Mouse (Mus musculus): ENCODE results near the gene Arid3a. TPM values are rescaled to one million over a fixed set of nuclear protein-coding genes. Genes with fewer than 3 reads are reported as not detected.

Gene Arid3a
- polyA plus RNA-seq, 1 experiment from 2014 or later = 2.8 TPM

DNA sequence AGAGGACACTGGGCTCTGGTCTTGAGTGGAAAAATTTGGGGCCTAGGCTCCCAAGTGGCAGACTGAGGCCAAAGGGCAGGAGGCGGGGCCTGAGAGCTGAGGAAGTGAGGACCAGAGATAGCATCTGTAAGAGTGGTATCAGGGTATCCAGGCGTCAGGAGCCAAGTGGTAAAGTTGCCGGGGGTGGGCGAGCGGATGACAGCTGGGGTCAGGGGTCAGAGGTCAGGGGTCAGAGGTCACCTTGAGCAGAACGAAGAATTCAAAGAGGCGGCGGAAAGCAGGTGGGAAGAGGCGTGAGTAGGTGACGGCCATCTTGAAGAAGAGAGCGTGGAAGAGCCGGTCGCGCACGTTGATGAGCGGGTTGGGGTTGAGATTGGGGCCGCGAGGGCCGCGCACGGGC is 56.8 kb downstream of the Arid3a start:
- H3K9ac ChIP-seq (ENCODE audit: low read length) = peak overlapping the region; percentile 97
- H3K27ac ChIP-seq (replicated peaks in 1 of 2; ENCODE audit: control insufficient read depth in 1 of 2, insufficient read depth in 1 of 2, low read depth in 2 of 2, low read length in 2 of 2) = peak overlapping the region; percentile 70 to 97
- H3K4me2 ChIP-seq (ENCODE audit: low read length) = peak overlapping the region; percentile 95
- peaks cover 16% of the 10 kb centered on the region for H3K36me3 ChIP-seq (ENCODE audit: control insufficient read depth, insufficient read depth, low read length)
- no peak for ATAC-seq (ENCODE audit: insufficient number of reproducible peaks, insufficient read depth, low FRiP score, low read depth)
- H3K27me3 ChIP-seq (ENCODE audit: control insufficient read depth, insufficient read depth, low read length) = no peaks in the 10 kb centered on the region
- peaks cover 31 to 52% of the 10 kb centered on the region in 2 experiments for H3K4me1 ChIP-seq (ENCODE audit: control insufficient read depth in 2 of 2, insufficient read depth in 2 of 2, low read length in 2 of 2)
- H3K9me3 ChIP-seq (ENCODE audit: control insufficient read depth, low read length) = no peaks in the 10 kb centered on the region
- H3K4me3 ChIP-seq (ENCODE audit: control insufficient read depth in 1 of 2, insufficient read depth in 1 of 2, low read depth in 1 of 2, low read length in 2 of 2) = peak overlapping the region; percentile 80 to 81
- WGBS = 2% methylated on average over 20 of the region's 21 CpGs

DNA sequence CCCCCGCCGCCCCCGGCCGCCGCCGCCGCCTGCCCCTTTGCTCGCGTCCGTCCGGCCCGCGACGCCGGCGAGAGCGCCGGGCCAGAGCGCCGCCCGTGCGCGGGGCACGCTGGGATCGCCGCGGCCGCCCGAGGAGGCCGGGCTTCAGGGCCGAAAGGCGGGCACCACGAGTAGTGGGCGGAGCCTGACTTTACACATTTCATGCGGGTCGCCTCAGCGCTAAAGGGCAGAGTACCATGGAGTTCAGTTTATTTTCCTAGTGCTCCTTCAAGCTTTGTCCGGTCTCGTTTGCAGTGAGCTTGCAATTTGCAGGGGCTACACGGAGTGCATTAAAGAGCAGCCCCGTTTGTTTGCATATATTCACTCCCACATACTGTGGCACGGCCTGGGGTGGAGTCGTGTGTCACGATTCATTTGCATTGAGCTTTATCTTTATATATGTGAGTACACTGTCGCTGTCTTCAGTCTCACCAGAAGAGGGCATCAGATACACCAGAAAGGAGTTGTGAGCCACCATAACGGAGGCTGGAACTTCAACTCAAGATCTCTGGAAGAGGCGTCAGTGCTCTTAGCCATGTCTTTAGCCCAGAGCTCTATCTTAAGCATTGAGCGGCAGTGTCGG is 57.5 kb downstream of the Arid3a start, which contains the start of gene Tmem259:
Tmem259 (minus strand) TSS at position 136 of the 622 bp plus-strand sequence.
- peaks cover 10% of the 10 kb centered on the region for H3K36me3 ChIP-seq (ENCODE audit: control insufficient read depth, insufficient read depth, low read length)
- peak within 1 kb of the TSS; percentile 97 for H3K27ac ChIP-seq (replicated peaks in 1 of 2; ENCODE audit: control insufficient read depth in 1 of 2, insufficient read depth in 1 of 2, low read depth in 2 of 2, low read length in 2 of 2)
- peak; percentile 58 for ATAC-seq (ENCODE audit: insufficient number of reproducible peaks, insufficient read depth, low FRiP score, low read depth)
- H3K9me3 ChIP-seq (ENCODE audit: control insufficient read depth, low read length) = no peaks in the 10 kb centered on the region
- peak within 1 kb of the TSS; percentile 95 for H3K4me2 ChIP-seq (ENCODE audit: low read length)
- peak within 1 kb of the TSS; percentile 80 to 81 for H3K4me3 ChIP-seq (ENCODE audit: control insufficient read depth in 1 of 2, insufficient read depth in 1 of 2, low read depth in 1 of 2, low read length in 2 of 2)
- H3K4me1 ChIP-seq (ENCODE audit: control insufficient read depth in 2 of 2, insufficient read depth in 2 of 2, low read length in 2 of 2) = peaks cover 32 to 56% of the 10 kb centered on the region in 2 experiments
- under 1% methylated on average over 49 of the region's 49 CpGs for WGBS
- no peaks in the 10 kb centered on the region for H3K27me3 ChIP-seq (ENCODE audit: control insufficient read depth, insufficient read depth, low read length)
- H3K9ac ChIP-seq (ENCODE audit: low read length) = peak within 1 kb of the TSS; percentile 97

DNA sequence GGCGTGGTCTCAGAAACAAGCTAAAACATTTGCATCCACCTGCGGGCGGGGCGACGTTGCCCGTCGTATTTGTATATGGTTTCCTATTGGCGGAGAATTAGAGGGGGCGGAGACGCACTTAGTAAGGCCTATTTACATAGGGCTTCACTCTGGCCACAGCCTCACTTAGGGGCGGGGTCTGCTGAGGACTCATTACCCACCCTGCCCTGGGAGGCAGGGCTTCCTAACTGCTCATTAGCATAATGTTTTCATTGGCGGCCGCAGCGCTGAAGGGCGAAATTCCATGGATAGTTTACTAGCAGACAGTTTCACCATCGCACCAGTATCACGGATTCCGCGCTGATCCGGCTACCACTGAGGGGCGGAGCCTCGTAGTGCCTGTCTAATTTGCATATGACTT is 58.0 kb downstream of the Arid3a start:
- peak overlapping the region; percentile 97 for H3K27ac ChIP-seq (replicated peaks in 1 of 2; ENCODE audit: control insufficient read depth in 1 of 2, insufficient read depth in 1 of 2, low read depth in 2 of 2, low read length in 2 of 2)
- H3K27me3 ChIP-seq (ENCODE audit: control insufficient read depth, insufficient read depth, low read length) = no peaks in the 10 kb centered on the region
- H3K4me1 ChIP-seq (ENCODE audit: control insufficient read depth in 2 of 2, insufficient read depth in 2 of 2, low read length in 2 of 2) = peaks cover 34 to 57% of the 10 kb centered on the region in 2 experiments
- H3K9me3 ChIP-seq (ENCODE audit: control insufficient read depth, low read length) = no peaks in the 10 kb centered on the region
- H3K4me3 ChIP-seq (ENCODE audit: control insufficient read depth in 1 of 2, insufficient read depth in 1 of 2, low read depth in 1 of 2, low read length in 2 of 2) = peak overlapping the region; percentile 57 to 80
- WGBS = under 1% methylated on average over 22 of the region's 22 CpGs
- H3K4me2 ChIP-seq (ENCODE audit: low read length) = peak overlapping the region; percentile 95
- 0 out of 2 replicates have a peak, but pooled peaks cover 5% of the 10 kb centered on the region for H3K36me3 ChIP-seq (ENCODE audit: control insufficient read depth, insufficient read depth, low read length)
- H3K9ac ChIP-seq (ENCODE audit: low read length) = peak overlapping the region; percentile 97
- ATAC-seq (ENCODE audit: insufficient number of reproducible peaks, insufficient read depth, low FRiP score, low read depth) = peak; percentile 90

DNA sequence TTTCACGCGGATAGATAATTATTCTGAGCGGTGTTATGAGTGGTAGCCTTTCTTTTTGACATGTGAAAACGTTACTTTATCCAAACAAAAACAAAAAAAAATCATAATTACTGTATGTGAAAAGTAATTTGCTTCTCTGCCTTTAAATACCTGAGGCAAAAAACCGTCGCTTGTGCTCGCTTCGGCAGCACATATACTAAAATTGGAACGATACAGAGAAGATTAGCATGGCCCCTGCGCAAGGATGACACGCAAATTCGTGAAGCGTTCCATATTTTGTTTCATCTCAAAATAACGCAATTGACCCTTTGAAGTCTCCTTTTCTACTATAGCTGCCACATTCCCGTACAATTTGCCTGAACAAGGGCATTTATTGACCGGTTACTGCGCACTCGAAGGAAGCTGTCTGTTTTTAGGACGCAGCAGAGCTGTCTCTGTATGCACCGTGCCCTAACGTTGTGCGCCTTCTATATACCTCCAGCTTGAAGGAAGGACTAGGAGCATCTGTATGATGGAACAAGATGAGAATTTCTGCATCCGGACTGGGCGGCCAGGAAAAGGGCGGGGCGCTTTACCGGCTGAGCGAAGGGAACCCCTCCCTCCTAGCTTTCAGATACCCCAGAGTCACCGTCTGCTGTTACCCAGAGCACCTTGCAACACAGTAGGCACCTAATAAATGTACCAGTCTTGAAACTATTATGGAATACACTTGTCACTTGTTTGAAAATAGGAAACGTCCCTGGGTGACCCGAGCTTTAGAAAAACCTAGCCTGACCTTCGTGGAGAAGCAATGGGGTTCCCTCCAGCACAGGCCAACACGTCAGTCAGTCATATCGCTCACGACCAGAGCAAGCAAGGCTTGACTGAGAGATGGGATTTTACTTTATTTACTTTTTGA is 58.7 kb downstream of the Arid3a start:
- H3K9me3 ChIP-seq (ENCODE audit: control insufficient read depth, low read length) = no peaks in the 10 kb centered on the region
- H3K36me3 ChIP-seq (ENCODE audit: control insufficient read depth, insufficient read depth, low read length) = 0 out of 2 replicates have a peak, but pooled peaks cover 5% of the 10 kb centered on the region
- peak overlapping the region; percentile 82 for H3K9ac ChIP-seq (ENCODE audit: low read length)
- peak overlapping the region; percentile 60 to 80 for H3K4me3 ChIP-seq (ENCODE audit: control insufficient read depth in 1 of 2, insufficient read depth in 1 of 2, low read depth in 1 of 2, low read length in 2 of 2)
- 3% methylated on average over 35 of the region's 35 CpGs for WGBS
- peak overlapping the region; percentile 97 for H3K27ac ChIP-seq (replicated peaks in 1 of 2; ENCODE audit: control insufficient read depth in 1 of 2, insufficient read depth in 1 of 2, low read depth in 2 of 2, low read length in 2 of 2)
- peak overlapping the region; percentile 95 for H3K4me2 ChIP-seq (ENCODE audit: low read length)
- H3K4me1 ChIP-seq (ENCODE audit: control insufficient read depth in 2 of 2, insufficient read depth in 2 of 2, low read length in 2 of 2) = peaks cover 34 to 58% of the 10 kb centered on the region in 2 experiments
- ATAC-seq (ENCODE audit: insufficient number of reproducible peaks, insufficient read depth, low FRiP score, low read depth) = no peak
- H3K27me3 ChIP-seq (ENCODE audit: control insufficient read depth, insufficient read depth, low read length) = no peaks in the 10 kb centered on the region

DNA sequence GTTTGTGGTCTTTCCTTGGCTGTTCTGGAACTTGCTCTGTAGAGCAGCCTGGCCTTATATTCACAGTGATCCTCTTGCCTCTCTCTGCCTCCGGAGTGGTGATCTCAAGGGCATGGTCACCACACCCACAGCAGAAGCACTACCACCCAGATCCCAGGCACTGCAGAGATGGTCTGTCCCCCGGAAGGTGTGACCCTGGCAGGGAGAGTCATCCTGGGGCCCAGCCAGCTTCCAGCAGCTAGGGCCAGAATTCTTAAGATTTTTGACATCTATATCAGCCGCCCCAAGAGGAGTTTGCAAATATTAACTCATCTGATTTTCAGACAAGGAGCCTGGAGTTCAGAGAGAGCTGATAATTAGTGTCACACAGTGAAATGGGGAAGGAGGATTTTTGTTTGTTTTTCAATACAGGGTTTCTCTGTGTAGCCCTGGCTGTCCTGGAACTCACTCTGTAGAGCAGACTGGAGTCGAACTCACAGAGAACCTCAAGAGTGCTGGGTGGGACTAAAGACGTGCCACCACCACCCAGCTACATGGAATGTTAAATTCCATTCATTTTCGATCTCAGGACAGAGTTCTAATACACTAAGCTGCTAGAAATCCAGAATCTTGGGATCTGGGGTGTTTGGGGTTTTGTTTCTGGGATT is 59.5 kb downstream of the Arid3a start:
- Histone ChIP-seq H3K27ac (replicated peaks in 1 of 2; ENCODE audit: control insufficient read depth in 1 of 2, insufficient read depth in 1 of 2, low read depth in 2 of 2, low read length in 2 of 2) (peak overlapping the region; percentile 97), H3K36me3 (ENCODE audit: control insufficient read depth, insufficient read depth, low read length) (peaks cover 13% of the 10 kb centered on the region), H3K27me3 (ENCODE audit: control insufficient read depth, insufficient read depth, low read length) (no peaks in the 10 kb centered on the region), H3K4me1 (ENCODE audit: control insufficient read depth in 2 of 2, insufficient read depth in 2 of 2, low read length in 2 of 2) (peaks cover 36 to 58% of the 10 kb centered on the region in 2 experiments), H3K9me3 (ENCODE audit: control insufficient read depth, low read length) (no peaks in the 10 kb centered on the region), H3K4me3 (ENCODE audit: control insufficient read depth in 1 of 2, insufficient read depth in 1 of 2, low read depth in 1 of 2, low read length in 2 of 2) (peak overlapping the region; percentile 60 to 80; a peak in 2 of 4 replicates), H3K9ac (ENCODE audit: low read length) (peak overlapping the region; percentile 82), H3K4me2 (ENCODE audit: low read length) (peak overlapping the region; percentile 95)
- 15% methylated on average over 6 of the region's 6 CpGs for WGBS
- ATAC-seq (ENCODE audit: insufficient number of reproducible peaks, insufficient read depth, low FRiP score, low read depth) = no peak

DNA sequence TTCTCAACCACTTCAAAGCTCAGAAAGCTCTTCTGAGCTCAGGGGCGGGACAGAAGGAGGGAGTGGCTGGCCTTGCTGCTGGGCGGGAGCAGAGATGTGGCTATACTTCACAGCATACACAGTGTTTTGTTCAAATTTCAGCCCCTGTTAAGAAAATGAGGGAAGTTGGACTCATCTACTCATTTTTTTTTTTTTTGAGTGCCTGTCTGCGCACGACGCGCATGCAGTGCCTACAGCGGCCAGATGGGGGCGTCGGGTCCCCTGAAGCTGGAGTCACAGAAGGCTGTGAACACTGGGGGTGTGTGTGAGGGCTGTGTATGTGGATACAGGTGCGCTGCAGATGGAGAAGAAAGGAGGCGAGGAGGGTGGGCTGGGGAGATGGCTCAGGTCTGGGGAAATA is 60.1 kb downstream of the Arid3a start:
- peak overlapping the region; percentile 90 for H3K9ac ChIP-seq (ENCODE audit: low read length)
- ATAC-seq (ENCODE audit: insufficient number of reproducible peaks, insufficient read depth, low FRiP score, low read depth) = no peak
- peak overlapping the region; percentile 97 for H3K27ac ChIP-seq (replicated peaks in 1 of 2; ENCODE audit: control insufficient read depth in 1 of 2, insufficient read depth in 1 of 2, low read depth in 2 of 2, low read length in 2 of 2)
- H3K4me3 ChIP-seq (ENCODE audit: control insufficient read depth in 1 of 2, insufficient read depth in 1 of 2, low read depth in 1 of 2, low read length in 2 of 2) = peak overlapping the region in 1 of 2 experiments; percentile 0; a peak in 1 of 4 replicates
- peaks cover 14% of the 10 kb centered on the region for H3K36me3 ChIP-seq (ENCODE audit: control insufficient read depth, insufficient read depth, low read length)
- H3K9me3 ChIP-seq (ENCODE audit: control insufficient read depth, low read length) = no peaks in the 10 kb centered on the region; the same call in 1 of the 2 replicates
- 8% methylated on average over 11 of the region's 11 CpGs for WGBS
- peaks cover 36 to 54% of the 10 kb centered on the region in 2 experiments for H3K4me1 ChIP-seq (ENCODE audit: control insufficient read depth in 2 of 2, insufficient read depth in 2 of 2, low read length in 2 of 2)
- H3K4me2 ChIP-seq (ENCODE audit: low read length) = peak overlapping the region; percentile 95
- H3K27me3 ChIP-seq (ENCODE audit: control insufficient read depth, insufficient read depth, low read length) = no peaks in the 10 kb centered on the region
